Mouse (Mus musculus) brown adipose tissue, adult 24 weeks (tissue): ENCODE measurements around the gene Tprgl. TPM values are rescaled to one million over a fixed set of nuclear protein-coding genes. Genes with fewer than 3 reads are reported as not detected.

Experiments
- H3K27ac ChIP-seq: fragments of 200-500 bp; replicated peaks from 2 replicates; pipeline ENCODE4 v1.5.1; 2012; ENCODE audit warnings: low read depth, mild to moderate bottlenecking, low read length
- H3K4me1 ChIP-seq: fragments of 200-500 bp; 2 replicates; pipeline ENCODE4 v1.6.1; 2012; ENCODE audit warnings: low read length, mixed read lengths; ENCODE audit not compliant: control insufficient read depth, insufficient read depth, insufficient read length
- H3K4me3 ChIP-seq: fragments of 200-500 bp; 2 replicates; pipeline ENCODE4 v1.5.1; 2012; ENCODE audit warnings: low read depth, mild to moderate bottlenecking, low read length, moderate library complexity; ENCODE audit not compliant: insufficient read depth
- polyA plus RNA-seq: library from polyadenylated mRNA; stranded (reverse); fragments of >200 nt; gene quantifications from 2 replicates; pipeline ENCODE4 v1.2.4, GENCODE M21; 2012; ENCODE audit not compliant: missing spikeins, insufficient read depth, insufficient read length

The Tprgl gene
- polyA plus RNA-seq, 1 experiment, result 132 TPM

- H3K4me3 ChIP-seq, result peak overlapping the region; percentile 54
- H3K4me1 ChIP-seq, result no peaks in the 10 kb centered on the region
- H3K27ac ChIP-seq, result no peak overlapping the region
Measured at GRCm38 (mm10) chr4:154171931-154172604, 11.6 kb upstream of the Tprgl start.

- peak overlapping the region; percentile 54 for H3K4me3 ChIP-seq
- no peaks in the 10 kb centered on the region for H3K4me1 ChIP-seq
- no peak overlapping the region for H3K27ac ChIP-seq
Measured at GRCm38 (mm10) chr4:154171151-154171930, 10.9 kb upstream of the Tprgl start.

GRCm38 (mm10) chr4:154170506-154171150, 10.2 kb upstream of the Tprgl start, which contains the start of gene Megf6:
TSS of gene Megf6 (plus strand) at chr4:154170730.
- no peaks in the 10 kb centered on the region for H3K4me1 ChIP-seq
- peak within 1 kb of the TSS; percentile 54 for H3K4me3 ChIP-seq
- no peak within 1 kb of the TSS for H3K27ac ChIP-seq

DNA sequence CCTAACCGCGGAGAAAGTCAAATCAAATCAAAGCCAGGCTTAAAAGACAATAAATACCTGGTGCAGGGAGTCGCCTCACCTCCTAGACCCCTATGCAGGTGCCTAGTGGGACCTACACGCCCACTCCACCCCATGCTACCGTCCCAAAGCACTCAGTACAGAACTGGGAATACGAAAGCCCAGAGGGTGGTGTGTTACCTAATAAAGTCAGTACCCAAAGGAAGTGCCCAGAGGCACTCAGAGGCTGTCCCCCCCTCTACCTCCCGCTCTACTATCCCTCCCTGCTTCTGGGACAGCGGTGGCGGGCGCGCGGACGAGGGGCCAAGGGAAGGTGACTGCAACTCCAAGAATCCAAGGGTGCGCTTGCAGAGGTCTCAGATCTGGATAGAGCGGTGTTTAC, 9.6 kb upstream of the Tprgl start:
- Histone ChIP-seq H3K4me3 (peak overlapping the region; percentile 25), H3K4me1 (no peaks in the 10 kb centered on the region), H3K27ac (no peak overlapping the region)

DNA sequence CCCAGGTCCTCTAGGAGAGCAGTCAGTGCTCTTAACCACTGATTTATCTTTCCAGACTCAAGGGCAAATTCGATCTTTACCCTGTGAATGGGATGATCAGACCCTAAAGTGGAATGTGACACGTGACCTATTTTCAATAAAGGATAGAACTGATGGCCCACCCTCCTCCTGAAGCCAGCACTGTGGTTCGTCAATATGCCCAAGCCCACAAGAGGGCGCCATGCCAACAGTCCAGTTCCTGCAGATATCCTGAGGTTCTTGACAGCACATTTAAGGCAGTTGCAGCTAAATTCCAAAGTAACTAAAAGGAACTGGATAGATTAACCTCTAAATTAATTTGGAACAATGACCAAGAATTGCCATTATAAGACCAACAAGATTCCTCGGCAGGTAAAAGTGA, 6.6 kb upstream of the Tprgl start:
- no peak overlapping the region for H3K27ac ChIP-seq
- H3K4me1 ChIP-seq, result no peaks in the 10 kb centered on the region
- no peak overlapping the region for H3K4me3 ChIP-seq

DNA sequence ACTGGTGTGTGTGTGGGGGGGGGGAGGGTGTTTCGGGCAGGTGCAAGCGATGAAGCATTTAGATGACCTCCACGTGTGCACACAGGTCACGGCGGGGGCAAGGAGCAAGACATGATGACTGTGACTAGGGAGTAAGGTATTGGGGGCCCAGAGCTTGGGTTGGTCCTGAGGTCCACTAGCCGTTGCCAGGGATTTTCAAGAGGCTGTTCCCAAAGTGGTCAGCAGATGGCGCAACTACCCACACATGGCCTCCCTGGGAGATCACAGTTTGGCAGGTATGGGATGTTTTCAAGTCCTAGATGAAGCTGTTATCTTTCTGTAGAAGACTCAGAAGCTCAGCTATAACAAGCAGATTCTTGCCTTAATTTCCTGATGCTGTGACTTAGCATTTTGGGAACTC, 2.8 kb upstream of the Tprgl start:
- Histone ChIP-seq H3K4me1 (no peaks in the 10 kb centered on the region), H3K27ac (no peak overlapping the region), H3K4me3 (no peak overlapping the region)

DNA sequence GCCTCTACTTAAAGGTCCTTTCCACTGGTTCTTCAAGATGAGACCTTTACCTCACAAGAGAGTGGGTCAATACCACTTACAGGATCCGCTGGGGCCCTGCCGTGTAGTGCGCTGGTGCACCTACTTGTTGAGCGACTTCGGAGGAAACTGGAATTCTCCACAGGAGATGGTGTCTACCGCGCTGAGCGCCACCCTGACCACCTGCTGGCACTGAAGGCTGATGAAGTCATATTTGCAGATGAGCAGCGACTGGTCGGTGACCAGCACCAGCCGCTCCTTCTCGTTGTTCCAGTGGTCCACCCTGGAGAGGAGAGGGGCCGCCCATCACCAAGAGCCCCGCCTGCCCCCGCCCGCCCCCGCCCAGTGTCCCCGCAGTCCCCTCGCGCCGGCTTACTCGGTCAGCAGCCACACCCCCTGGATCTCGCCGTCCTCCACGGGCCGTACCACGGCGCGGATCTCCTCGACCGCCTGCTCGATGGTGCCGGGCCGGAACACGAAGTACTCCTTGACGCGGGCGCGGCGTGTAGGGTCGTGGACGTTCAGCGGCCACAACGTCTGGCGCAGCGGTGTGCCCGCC, 417 bp downstream of the Tprgl start:
- peak overlapping the region; percentile 50 for H3K27ac ChIP-seq
- no peaks in the 10 kb centered on the region for H3K4me1 ChIP-seq
- peak overlapping the region; percentile 81 for H3K4me3 ChIP-seq

GRCm38 (mm10) chr4:154159002-154159401, 1.5 kb downstream of the Tprgl start:
- peak overlapping the region; percentile 81 for H3K4me3 ChIP-seq
- no peak overlapping the region for H3K27ac ChIP-seq
- H3K4me1 ChIP-seq, result no peaks in the 10 kb centered on the region

DNA sequence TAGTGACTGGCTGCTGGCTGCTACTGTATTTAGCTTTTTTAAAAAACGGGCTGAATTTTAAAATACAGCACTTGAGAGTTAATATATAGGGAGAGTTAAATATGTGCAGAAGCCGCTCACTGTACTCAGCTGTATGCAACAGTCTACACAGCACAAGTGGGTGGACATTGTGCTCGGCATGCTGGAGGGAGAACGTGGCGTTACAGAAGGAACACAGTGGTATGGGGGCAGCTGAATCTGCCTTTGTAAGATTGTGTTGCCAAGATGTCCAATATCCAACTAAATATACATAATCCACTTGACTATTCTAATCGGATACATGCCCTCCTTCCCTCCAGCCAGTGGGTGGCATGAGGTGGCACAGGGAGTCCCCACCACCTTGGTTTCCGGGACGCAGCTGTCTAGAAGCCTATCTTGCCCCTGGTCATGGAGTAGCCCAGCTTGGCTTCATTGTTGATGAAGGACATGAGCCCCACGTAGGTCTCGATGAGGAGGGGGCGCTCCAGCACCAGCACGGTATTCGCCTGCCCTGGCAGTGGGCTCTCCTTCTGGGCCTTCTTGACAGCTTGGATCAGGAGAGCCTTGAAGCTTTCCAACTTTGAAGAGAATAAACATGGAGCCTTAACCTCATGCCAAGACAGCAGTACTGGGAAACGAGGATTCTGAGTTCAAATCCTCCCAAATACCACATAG, 2.4 kb downstream of the Tprgl start:
- no peak overlapping the region for H3K4me3 ChIP-seq
- no peak overlapping the region for H3K27ac ChIP-seq
- no peaks in the 10 kb centered on the region for H3K4me1 ChIP-seq

DNA sequence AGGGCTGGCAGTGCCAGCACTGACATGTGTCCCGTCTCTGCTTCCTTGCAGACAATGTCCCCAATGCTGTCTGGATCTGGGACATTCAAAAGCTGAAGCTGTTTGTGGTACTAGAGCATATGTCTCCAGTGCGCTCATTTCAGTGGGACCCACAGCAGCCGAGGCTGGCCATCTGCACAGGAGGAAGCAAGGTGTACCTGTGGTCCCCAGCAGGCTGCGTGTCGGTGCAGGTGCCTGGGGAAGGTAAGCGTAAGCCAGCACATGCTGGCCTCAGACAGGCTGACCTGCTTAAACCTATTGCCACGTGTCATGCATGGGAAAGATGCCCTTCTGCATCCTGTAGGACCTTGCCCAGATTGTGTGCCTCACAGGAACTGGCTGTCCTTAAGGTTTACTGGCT, 4.4 kb downstream of the Tprgl start:
- Histone ChIP-seq H3K4me3 (no peak overlapping the region), H3K27ac (no peak overlapping the region), H3K4me1 (no peaks in the 10 kb centered on the region)

- Histone ChIP-seq H3K4me3 (no peak overlapping the region), H3K4me1 (no peaks in the 10 kb centered on the region), H3K27ac (no peak overlapping the region)
Measured at GRCm38 (mm10) chr4:154154104-154154503, 6.4 kb downstream of the Tprgl start.

GRCm38 (mm10) chr4:154146342-154146741, 14.1 kb downstream of the Tprgl start:
- no peak overlapping the region for H3K4me3 ChIP-seq
- H3K27ac ChIP-seq, result no peak overlapping the region
- H3K4me1 ChIP-seq, result no peaks in the 10 kb centered on the region

DNA sequence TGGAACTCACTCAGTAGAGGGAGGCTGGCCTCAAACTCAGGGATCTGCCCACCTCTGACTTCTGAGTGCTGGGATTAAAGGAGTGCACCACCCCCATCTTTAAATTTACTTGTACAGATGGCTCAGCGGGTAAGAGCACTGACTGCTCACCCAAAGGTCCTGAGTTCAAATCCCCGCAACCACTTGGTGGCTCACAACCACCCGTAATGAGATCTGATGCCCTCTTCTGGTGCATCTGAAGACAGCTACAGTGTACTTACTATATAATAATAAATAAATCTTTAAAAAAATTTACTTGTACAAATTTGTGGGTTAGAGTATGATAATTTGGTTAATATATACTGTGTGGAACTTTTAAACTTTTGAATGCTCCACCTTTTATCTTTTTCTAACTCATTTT, 15.8 kb downstream of the Tprgl start:
- Histone ChIP-seq H3K4me3 (no peak overlapping the region), H3K27ac (no peak overlapping the region), H3K4me1 (peaks cover 8% of the 10 kb centered on the region)

- Histone ChIP-seq H3K4me1 (peaks cover 8% of the 10 kb centered on the region), H3K27ac (peak within 1 kb of the TSS; percentile 88), H3K4me3 (peak within 1 kb of the TSS; percentile 100)
Measured at GRCm38 (mm10) chr4:154142211-154143040, 18.0 kb downstream of the Tprgl start, which contains the start of gene Wrap73. TSS of gene Wrap73 (plus strand) at chr4:154142372.
